Mouse (Mus musculus) myocyte (in vitro differentiated cells): ENCODE measurements around the gene F12. TPM values are rescaled to one million over a fixed set of nuclear protein-coding genes. Genes with fewer than 3 reads are reported as not detected.

ENCODE experiments used
- H3K27me3 ChIP-seq: one replicate; pipeline ENCODE4 v1.6.1; 2011; ENCODE audit not compliant: control insufficient read depth, insufficient read depth, insufficient read length
- H3K36me3 ChIP-seq: one replicate; pipeline ENCODE4 v1.6.1; 2011; ENCODE audit not compliant: control insufficient read depth, insufficient read depth
- H3K4me2 ChIP-seq: one replicate; pipeline ENCODE4 v1.6.1; 2011; ENCODE audit warnings: low read depth, control low read depth
- H3K4me3 ChIP-seq: one replicate; pipeline ENCODE4 v1.5.1; 2011; ENCODE audit warnings: mild to moderate bottlenecking, control low read depth, moderate library complexity
- H3K79me2 ChIP-seq: one replicate; pipeline ENCODE4 v1.6.1; 2011; ENCODE audit not compliant: control insufficient read depth, insufficient read depth
- H3ac ChIP-seq: one replicate; pipeline ENCODE4 v1.6.1; 2011; ENCODE audit not compliant: control insufficient read depth, insufficient read length
- CEBPB ChIP-seq: IDR thresholded peaks from 2 replicates; pipeline ENCODE4 v1.6.1; 2011; ENCODE audit warnings: mild to moderate bottlenecking, moderate library complexity; ENCODE audit not compliant: poor library complexity, insufficient read depth, severe bottlenecking
- E2F4 ChIP-seq: IDR thresholded peaks from one replicate; pipeline ENCODE4 v1.6.1; 2011; ENCODE audit warnings: mild to moderate bottlenecking, control low read depth, moderate library complexity; ENCODE audit not compliant: insufficient read depth
- MAX ChIP-seq: IDR thresholded peaks from one replicate; pipeline ENCODE4 v1.6.1; 2011; ENCODE audit warnings: low read depth, mild to moderate bottlenecking, control low read depth
- MYOD1 ChIP-seq, 3 experiments: IDR thresholded peaks; one replicate each; pipeline ENCODE4 v1.6.1; 2011; ENCODE audit warnings: control low read depth in 2 of 3, low read depth in 2 of 3, mild to moderate bottlenecking in 2 of 3, moderate library complexity in 1 of 3; ENCODE audit not compliant: insufficient read length in 2 of 3, control insufficient read depth in 1 of 3
- MYOG ChIP-seq, 3 experiments: IDR thresholded peaks; one replicate each; pipeline ENCODE4 v1.6.1; 2011; ENCODE audit warnings: control low read depth in 2 of 3, low read depth in 2 of 3, mild to moderate bottlenecking in 2 of 3; ENCODE audit not compliant: insufficient read length in 2 of 3, control insufficient read depth in 1 of 3, insufficient read depth in 1 of 3
- POLR2A ChIP-seq: IDR thresholded peaks from one replicate; pipeline ENCODE4 v1.6.1; 2011; ENCODE audit warnings: low read depth, mild to moderate bottlenecking, control low read depth, moderate library complexity; ENCODE audit not compliant: insufficient read length
- POLR2AphosphoS2 ChIP-seq: IDR thresholded peaks from one replicate; pipeline ENCODE4 v1.6.1; 2011; ENCODE audit warnings: low read depth, control low read depth; ENCODE audit not compliant: insufficient read length
- REST ChIP-seq: IDR thresholded peaks from one replicate; pipeline ENCODE4 v1.6.1; 2011; ENCODE audit warnings: mild to moderate bottlenecking, control low read depth, moderate library complexity; ENCODE audit not compliant: insufficient read depth, insufficient read length
- SRF ChIP-seq: IDR thresholded peaks from one replicate; pipeline ENCODE4 v1.6.1; 2011; ENCODE audit warnings: low read depth; ENCODE audit not compliant: control insufficient read depth, insufficient read length
- TCF12 ChIP-seq: IDR thresholded peaks from one replicate; pipeline ENCODE4 v1.6.1; 2011; ENCODE audit warnings: mild to moderate bottlenecking, control low read depth; ENCODE audit not compliant: poor library complexity, insufficient read depth, severe bottlenecking
- TCF3 ChIP-seq: IDR thresholded peaks from one replicate; pipeline ENCODE4 v1.6.1; 2011; ENCODE audit warnings: low read depth, control low read depth; ENCODE audit not compliant: insufficient read length
- USF1 ChIP-seq: IDR thresholded peaks from one replicate; pipeline ENCODE4 v1.6.1; 2011; ENCODE audit warnings: low read depth, mild to moderate bottlenecking, control low read depth, moderate library complexity
- polyA plus RNA-seq: library from polyadenylated mRNA; unstranded; fragments of >200 nt; fragmentation: generic; extraction: Trizol; gene quantifications from one replicate; pipeline ENCODE4 v1.2.1, GENCODE M21; 2012; ENCODE audit warnings: missing spikeins

The F12 gene
- polyA plus RNA-seq, 1 experiment: not detected

DNA sequence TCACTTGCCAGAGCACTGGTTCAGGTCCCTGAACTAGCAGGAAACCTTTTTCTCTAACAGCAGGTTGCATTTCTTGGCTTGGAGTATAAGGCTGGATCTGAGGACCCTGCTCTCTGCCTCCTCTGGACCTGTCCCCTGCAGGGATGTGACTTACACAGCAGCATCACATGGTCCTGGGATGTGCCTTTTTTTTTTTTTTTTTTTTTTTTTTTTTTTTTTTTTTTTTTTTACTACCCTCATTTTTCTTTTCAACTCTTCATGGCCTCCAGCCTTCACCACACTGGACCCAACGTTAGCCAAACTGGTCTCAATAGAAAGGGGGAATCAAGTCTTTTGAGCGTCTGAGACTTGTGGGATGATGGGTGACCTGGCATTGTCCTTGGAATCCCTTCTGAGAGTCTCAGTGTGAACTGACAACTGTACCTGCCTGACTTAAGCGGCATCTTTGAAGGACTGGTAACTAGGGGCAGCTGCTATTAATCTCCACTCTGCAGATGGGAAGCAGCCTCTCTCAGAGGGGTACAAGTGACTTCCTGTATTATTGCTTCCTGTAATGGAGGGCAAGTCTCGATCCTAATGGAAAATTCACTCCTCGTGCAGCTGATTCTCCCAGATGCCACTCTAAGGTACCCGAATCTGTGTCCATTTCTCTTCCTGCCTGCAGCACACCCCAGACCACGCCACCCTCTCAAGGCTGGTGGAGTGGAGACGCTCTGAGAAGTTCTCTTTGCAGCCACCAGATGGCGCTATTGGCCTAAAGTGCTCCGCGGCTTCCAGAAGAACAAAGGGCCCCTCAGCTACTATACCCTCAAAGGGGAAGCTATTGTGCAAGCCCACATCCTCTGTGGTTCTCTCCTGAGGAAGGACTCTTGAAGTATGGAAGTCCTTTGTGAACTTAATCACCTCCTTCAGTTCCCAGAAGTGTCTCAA is 21.5 kb downstream of the F12 start:
- no peaks in the 10 kb centered on the region for H3K79me2 ChIP-seq
- no peaks in the 10 kb centered on the region for H3K36me3 ChIP-seq
- H3ac ChIP-seq: no peak overlapping the region
- no peak overlapping the region for H3K4me2 ChIP-seq
- TF ChIP-seq CEBPB (peak; percentile 44; the same call in 1 of the 2 replicates), USF1 (no peak), TCF3 (no peak)
- no peak overlapping the region for H3K4me3 ChIP-seq
- peaks cover 37% of the 10 kb centered on the region for H3K27me3 ChIP-seq

- no peak overlapping the region for H3K4me3 ChIP-seq
- no peaks in the 10 kb centered on the region for H3K36me3 ChIP-seq
- TF ChIP-seq SRF: no peak
- no peak for TF ChIP-seq POLR2A
- no peak for TF ChIP-seq REST
- no peak for TF ChIP-seq E2F4
- TF ChIP-seq POLR2AphosphoS2: no peak
- TF ChIP-seq MAX: no peak
- TF ChIP-seq CEBPB: no peak
- no peak for TF ChIP-seq MYOD1 (IDR thresholded peaks at IDR 0.05; ENCODE audit: control insufficient read depth in 1 of 3, insufficient read length in 2 of 3, low read depth in 2 of 3)
- TF ChIP-seq TCF12: no peak
- TF ChIP-seq USF1: no peak
- no peak for TF ChIP-seq MYOG (IDR thresholded peaks at IDR 0.05; ENCODE audit: control insufficient read depth in 1 of 3, insufficient read depth in 1 of 3, insufficient read length in 2 of 3, low read depth in 2 of 3)
- TF ChIP-seq TCF3: no peak
- H3K4me2 ChIP-seq: peak overlapping the region; percentile 9
- H3K79me2 ChIP-seq: no peaks in the 10 kb centered on the region
- H3ac ChIP-seq: no peak overlapping the region
- H3K27me3 ChIP-seq: peaks cover 46% of the 10 kb centered on the region
Measured at GRCm38 (mm10) chr13:55403935-55404852, 22.4 kb downstream of the F12 start.

GRCm38 (mm10) chr13:55403266-55403665 is 23.3 kb downstream of the F12 start:
- Histone ChIP-seq H3K36me3 (no peaks in the 10 kb centered on the region), H3K27me3 (peaks cover 42% of the 10 kb centered on the region), H3K79me2 (no peaks in the 10 kb centered on the region), H3ac (no peak overlapping the region), H3K4me3 (no peak overlapping the region), H3K4me2 (no peak overlapping the region)
- TF ChIP-seq E2F4 (no peak), TCF12 (no peak)

GRCm38 (mm10) chr13:55400039-55400346 is 26.6 kb downstream of the F12 start:
- peaks cover 37% of the 10 kb centered on the region for H3K27me3 ChIP-seq
- no peaks in the 10 kb centered on the region for H3K79me2 ChIP-seq
- H3K36me3 ChIP-seq: no peaks in the 10 kb centered on the region
- H3K4me2 ChIP-seq: no peak overlapping the region
- H3K4me3 ChIP-seq: no peak overlapping the region
- H3ac ChIP-seq: no peak overlapping the region
- TF ChIP-seq REST (no peak), E2F4 (no peak)

- Histone ChIP-seq H3K4me2 (no peak overlapping the region), H3K36me3 (no peaks in the 10 kb centered on the region), H3ac (no peak overlapping the region), H3K27me3 (peaks cover 42% of the 10 kb centered on the region), H3K4me3 (no peak overlapping the region), H3K79me2 (no peaks in the 10 kb centered on the region)
- TF ChIP-seq TCF12 (no peak), MYOD1 (IDR thresholded peaks at IDR 0.05; ENCODE audit: control insufficient read depth in 1 of 3, insufficient read length in 2 of 3, low read depth in 2 of 3) (peak in 1 of 3 experiments; percentile 59)
Measured at GRCm38 (mm10) chr13:55399300-55400038, 27.1 kb downstream of the F12 start.
